Mouse (Mus musculus) CH12.LX (cell line): ENCODE measurements around the gene Gm4894. TPM values are rescaled to one million over a fixed set of nuclear protein-coding genes. Genes with fewer than 3 reads are reported as not detected.

Experiments
- DNase-seq: peaks from one replicate; pipeline ENCODE4 v3.0.0-alpha.2; 2013; ENCODE audit errors: extremely low read depth
- H3K27ac ChIP-seq: 2 replicates; pipeline ENCODE4 v1.5.1; 2012; ENCODE audit warnings: low read depth, mild to moderate bottlenecking, control low read depth, moderate library complexity; ENCODE audit not compliant: insufficient read depth
- H3K27me3 ChIP-seq: replicated peaks from 2 replicates; pipeline ENCODE3; 2012; ENCODE audit warnings: inconsistent platforms
- H3K36me3 ChIP-seq, 2 experiments: replicated peaks in 1 of 2; 2 replicates each; pipeline versions ENCODE3 to v1.6.1; 2012; ENCODE audit warnings: inconsistent platforms in 1 of 2, low read length in 1 of 2, mild to moderate bottlenecking in 1 of 2, mixed read lengths in 1 of 2, moderate library complexity in 1 of 2; ENCODE audit not compliant: control insufficient read depth in 1 of 2, insufficient read depth in 1 of 2
- H3K4me1 ChIP-seq, 2 experiments: 2 replicates each; pipeline ENCODE4 v1.6.1; 2012; ENCODE audit warnings: inconsistent platforms in 1 of 2, moderate library complexity in 1 of 2; ENCODE audit not compliant: insufficient read depth in 2 of 2, control insufficient read depth in 1 of 2
- H3K4me2 ChIP-seq: 2 replicates; pipeline ENCODE4 v1.6.1; 2012; ENCODE audit warnings: low read depth, mild to moderate bottlenecking, control low read depth; ENCODE audit not compliant: poor library complexity, insufficient read depth, severe bottlenecking
- H3K4me3 ChIP-seq, 3 experiments: fragments of 150-350 bp in 1 of 3; sonication (generic) in 1 of 3; replicated peaks in 1 of 3; 2 replicates each; pipeline versions ENCODE3 to v1.5.1; 2011 to 2012; ENCODE audit warnings: low read depth in 2 of 3, low read length in 2 of 3, mild to moderate bottlenecking in 2 of 3, moderate library complexity in 2 of 3, control low read depth in 1 of 3, improper control_type of control experiment in 1 of 3, inconsistent platforms in 1 of 3, mixed read lengths in 1 of 3; ENCODE audit not compliant: poor library complexity in 1 of 3
- H3K79me2 ChIP-seq: replicated peaks from 2 replicates; pipeline ENCODE4 v1.6.1; 2012; ENCODE audit warnings: mild to moderate bottlenecking, moderate library complexity; ENCODE audit not compliant: control insufficient read depth, poor library complexity, insufficient read depth, severe bottlenecking; ENCODE audit errors: extremely low read depth
- H3K9ac ChIP-seq: 2 replicates; pipeline ENCODE4 v1.6.1; 2012; ENCODE audit warnings: low read depth, mild to moderate bottlenecking, control low read depth, moderate library complexity; ENCODE audit not compliant: insufficient read depth
- H3K9me3 ChIP-seq: replicated peaks from 2 replicates; pipeline ENCODE3; 2012; ENCODE audit warnings: low read length, inconsistent platforms, mixed read lengths
- CHD1 ChIP-seq: IDR thresholded peaks from 2 replicates; pipeline ENCODE4 v1.6.1; 2012; ENCODE audit warnings: low read depth, low read length, improper control_type of control experiment, inconsistent platforms
- KAT2A ChIP-seq: IDR thresholded peaks from 2 replicates; pipeline ENCODE4 v1.6.1; 2012; ENCODE audit warnings: low read length, improper control_type of control experiment, inconsistent platforms; ENCODE audit not compliant: insufficient replicate concordance
- MAFK ChIP-seq: IDR thresholded peaks from 2 replicates; pipeline ENCODE4 v1.6.1; 2011; ENCODE audit warnings: low read length, improper control_type of control experiment; ENCODE audit not compliant: insufficient replicate concordance
- MAX ChIP-seq: IDR thresholded peaks from 2 replicates; pipeline ENCODE4 v1.6.1; 2011; ENCODE audit warnings: low read length, improper control_type of control experiment
- MAZ ChIP-seq: IDR thresholded peaks from 2 replicates; pipeline ENCODE4 v1.6.1; 2012; ENCODE audit warnings: low read depth, mild to moderate bottlenecking, inconsistent platforms, low read length, improper control_type of control experiment, moderate library complexity
- MXI1 ChIP-seq: IDR thresholded peaks from 2 replicates; pipeline ENCODE4 v1.6.1; 2011; ENCODE audit warnings: mild to moderate bottlenecking, low read depth, low read length, improper control_type of control experiment
- NELFE ChIP-seq: IDR thresholded peaks from 2 replicates; pipeline ENCODE4 v1.6.1; 2011; ENCODE audit warnings: low read depth, low read length, improper control_type of control experiment
- POLR2AphosphoS2 ChIP-seq: IDR thresholded peaks from 2 replicates; pipeline ENCODE4 v1.6.1; 2011; ENCODE audit warnings: low read depth, low read length, improper control_type of control experiment
- RAD21 ChIP-seq: IDR thresholded peaks from 2 replicates; pipeline ENCODE4 v1.6.1; 2011; ENCODE audit warnings: low read depth, mild to moderate bottlenecking, low read length, improper control_type of control experiment, moderate library complexity
- SIN3A ChIP-seq: IDR thresholded peaks from 2 replicates; pipeline ENCODE4 v1.6.1; 2012; ENCODE audit warnings: low read length, improper control_type of control experiment, inconsistent platforms
- SMC3 ChIP-seq: IDR thresholded peaks from 2 replicates; pipeline ENCODE4 v1.6.1; 2011; ENCODE audit warnings: low read depth, low read length, improper control_type of control experiment
- UBTF ChIP-seq: IDR thresholded peaks from 2 replicates; pipeline ENCODE4 v1.6.1; 2012; ENCODE audit warnings: low read depth, mild to moderate bottlenecking, inconsistent platforms, low read length, improper control_type of control experiment, moderate library complexity
- ZKSCAN1 ChIP-seq: IDR thresholded peaks from 2 replicates; pipeline ENCODE4 v1.6.1; 2012; ENCODE audit warnings: low read depth, inconsistent platforms, low read length, improper control_type of control experiment, borderline replicate concordance
- ZNF384 ChIP-seq: IDR thresholded peaks from 2 replicates; pipeline ENCODE4 v1.6.1; 2012; ENCODE audit warnings: low read depth, low read length, improper control_type of control experiment, inconsistent platforms
- dilution Hi-C: fragments of 300-500 bp; cut with MboI; formaldehyde crosslinking; loops from 2 replicates; pipeline ENCODE4 v1.14.3; 2020; ENCODE audit warnings: low sequenced_read_pairs; ENCODE audit not compliant: extremely low pct_unique_long_range_greater_than_20kb, extremely low pct_ligation_motif_present
- in situ Hi-C: fragments of 300-500 bp; cut with MboI; formaldehyde crosslinking; loops from 3 replicates; pipeline ENCODE4 v1.14.3; 2019; ENCODE audit warnings: low sequenced_read_pairs, low pct_ligation_motif_present, low pct_unique_long_range_greater_than_20kb, mixed read lengths
- polyA plus RNA-seq: library from polyadenylated mRNA; unstranded; fragments of >175 nt; gene quantifications from 2 replicates; pipeline ENCODE4 v1.2.1, GENCODE M21; 2012; ENCODE audit warnings: low read depth; ENCODE audit not compliant: insufficient read length
- total RNA-seq, 2 experiments: library from RNA; depleted of rRNA; stranded (reverse); fragments of 300-350 nt in 1 of 2; fragments of >200 nt in 1 of 2; gene quantifications; 2 replicates each; pipeline ENCODE4 v1.2.3; 2012 to 2014

The Gm4894 gene
- total and polyA plus RNA-seq, 3 experiments: not detected

GRCm38 (mm10) chr9:49276542-49277334, 26.4 kb downstream of the Gm4894 start:
- Histone ChIP-seq H3K4me2 (no peak overlapping the region), H3K79me2 (no peaks in the 10 kb centered on the region), H3K4me1 (no peaks in the 10 kb centered on the region), H3K36me3 (no peaks in the 10 kb centered on the region), H3K9me3 (no peaks in the 10 kb centered on the region), H3K4me3 (no peak overlapping the region), H3K27me3 (peaks cover 26% of the 10 kb centered on the region), H3K27ac (no peak overlapping the region), H3K9ac (no peak overlapping the region)
- DNase-seq: no peak
- in situ Hi-C loops (no loop called here), dilution Hi-C loops (no loop called here)
- TF ChIP-seq NELFE (no peak), CHD1 (no peak), UBTF (no peak), KAT2A (no peak), MAZ (no peak), ZNF384 (no peak), MAX (no peak)

GRCm38 (mm10) chr9:49295101-49295500, 44.8 kb downstream of the Gm4894 start:
- Histone ChIP-seq H3K4me2 (no peak overlapping the region), H3K4me3 (no peak overlapping the region), H3K27ac (no peak overlapping the region), H3K79me2 (no peaks in the 10 kb centered on the region), H3K27me3 (peaks cover 42% of the 10 kb centered on the region), H3K4me1 (no peaks in the 10 kb centered on the region), H3K9me3 (no peaks in the 10 kb centered on the region), H3K9ac (no peak overlapping the region), H3K36me3 (no peaks in the 10 kb centered on the region)
- dilution Hi-C loops: no loop called here
- DNase-seq: no peak
- TF ChIP-seq ZNF384 (no peak), KAT2A (no peak), RAD21 (no peak), MAFK (no peak), SMC3 (no peak), ZKSCAN1 (no peak), MXI1 (no peak), SIN3A (no peak), MAX (no peak), NELFE (no peak), POLR2AphosphoS2 (no peak), MAZ (no peak)
- in situ Hi-C loops: no loop called here
